Mouse (Mus musculus) testis, adult 2 months (tissue): Measurements from ENCODE around the gene Tcf20.

Experiments used
- CTCF ChIP-seq: fragments of 200-500 bp; IDR thresholded peaks from 2 replicates; pipeline ENCODE4 v1.5.1; 2012; ENCODE audit warnings: low read depth, mild to moderate bottlenecking, inconsistent platforms, low read length, moderate library complexity; ENCODE audit not compliant: control insufficient read depth, insufficient read depth, insufficient replicate concordance
- POLR2A ChIP-seq: fragments of 200-500 bp; IDR thresholded peaks from 2 replicates; pipeline ENCODE4 v1.6.1; 2012; ENCODE audit warnings: low read depth, mild to moderate bottlenecking, inconsistent platforms, low read length, moderate library complexity; ENCODE audit not compliant: control insufficient read depth

DNA sequence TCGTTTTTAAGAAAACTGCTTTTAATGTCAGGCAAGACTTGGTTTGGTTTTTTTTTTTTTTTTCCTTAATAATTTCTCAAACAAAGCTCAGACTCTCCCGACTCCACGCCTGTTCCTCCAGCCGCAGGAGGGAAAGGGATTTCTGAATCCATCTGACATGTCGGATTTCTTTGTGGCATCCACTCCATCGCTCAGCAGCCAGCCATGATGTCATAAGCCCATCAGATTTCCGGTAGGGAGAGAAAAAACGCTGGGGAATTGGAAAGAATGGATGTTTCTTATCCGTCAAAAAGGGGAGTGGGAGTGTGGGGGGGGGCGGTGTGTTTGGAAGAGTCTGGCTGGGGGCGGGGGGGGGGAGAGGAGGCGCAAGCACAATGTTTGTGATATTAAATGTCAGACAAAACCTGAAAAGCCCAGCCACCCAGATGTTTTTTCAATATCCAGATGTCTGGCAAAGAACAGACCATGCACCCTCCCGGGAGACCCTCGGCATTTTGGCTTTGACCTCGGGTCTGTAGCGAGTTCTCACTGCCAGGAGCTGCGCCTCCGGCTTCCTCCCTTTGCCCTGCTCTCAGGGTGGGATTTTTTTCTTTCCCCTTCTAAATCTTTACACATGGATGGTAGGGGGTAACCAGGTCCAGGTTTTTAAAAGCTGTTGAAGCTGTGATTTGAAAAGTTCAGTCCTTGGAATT, 4.8 kb downstream of the Tcf20 start:
- TF ChIP-seq CTCF (no peak), POLR2A (no peak)
